Mouse (Mus musculus) left cerebral cortex, postnatal 10 days (tissue): ENCODE results near the gene Nyap2. TPM values are rescaled to one million over a fixed set of nuclear protein-coding genes. Genes with fewer than 3 reads are reported as not detected.
"Not testable (repeated sequence)": the region's sequence is repeated elsewhere in the genome, so short reads cannot be mapped to it uniquely, and the experiment has no call there.

ENCODE experiments used
- DNase-seq, 2 experiments: peaks; one replicate each; pipeline ENCODE4 v3.0.0; 2021 to 2022; ENCODE audit warnings: low spot score in 2 of 2, mixed read lengths in 1 of 2; ENCODE audit errors: extremely low spot score in 1 of 2
- intact Hi-C: fragments of 180-260 bp; cut with DNase I; formaldehyde crosslinking; loops from one replicate; pipeline ENCODE4 v1.15.1; 2025
- total RNA-seq, 2 experiments: library from RNA; stranded (reverse); gene quantifications; 2 replicates each; pipeline ENCODE4 v1.2.3; 2021

Gene Nyap2
- total RNA-seq, 2 experiments from 2014 or later: 49.2 to 52.7 TPM

GRCm38 (mm10) chr1:81172703-81173102 lies 96.0 kb downstream of the Nyap2 start:
- intact Hi-C loops: no loop called here
- DNase-seq: no peak

- DNase-seq: no peak
- intact Hi-C loops: no loop called here
Measured at GRCm38 (mm10) chr1:81173303-81173702, 96.6 kb downstream of the Nyap2 start.

GRCm38 (mm10) chr1:81179725-81180124 lies 103.0 kb downstream of the Nyap2 start:
- intact Hi-C loops: no loop called here
- peak in 1 of 2 experiments; percentile 13 for DNase-seq

DNA sequence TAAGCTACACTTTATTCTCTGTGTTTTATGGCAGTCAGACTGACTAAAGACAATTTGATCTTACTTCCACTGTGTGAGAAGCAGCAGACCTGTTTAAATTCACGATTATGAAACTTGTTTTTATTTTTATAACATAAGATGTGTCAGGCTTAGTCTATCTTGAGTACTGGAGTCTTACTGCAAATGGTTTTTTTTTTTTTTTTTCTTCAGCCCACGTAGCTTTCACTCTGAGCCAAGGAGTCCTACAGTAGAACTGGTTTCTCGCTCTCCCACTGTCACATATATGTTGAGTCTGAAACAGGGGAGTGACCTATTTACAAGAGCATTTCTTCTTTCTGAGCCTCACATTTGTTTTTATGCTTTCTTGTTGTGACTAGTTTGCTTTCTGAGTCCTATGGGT lies 103.9 kb downstream of the Nyap2 start:
- intact Hi-C loops: no loop called here
- DNase-seq: no peak

- intact Hi-C loops: loop anchor here (10.0 kb wide), 1 partner anchor 135 kb away; the partner anchor contains the start of gene Nyap2
- DNase-seq: no peak
Measured at GRCm38 (mm10) chr1:81209536-81209935, 132.8 kb downstream of the Nyap2 start.

DNA sequence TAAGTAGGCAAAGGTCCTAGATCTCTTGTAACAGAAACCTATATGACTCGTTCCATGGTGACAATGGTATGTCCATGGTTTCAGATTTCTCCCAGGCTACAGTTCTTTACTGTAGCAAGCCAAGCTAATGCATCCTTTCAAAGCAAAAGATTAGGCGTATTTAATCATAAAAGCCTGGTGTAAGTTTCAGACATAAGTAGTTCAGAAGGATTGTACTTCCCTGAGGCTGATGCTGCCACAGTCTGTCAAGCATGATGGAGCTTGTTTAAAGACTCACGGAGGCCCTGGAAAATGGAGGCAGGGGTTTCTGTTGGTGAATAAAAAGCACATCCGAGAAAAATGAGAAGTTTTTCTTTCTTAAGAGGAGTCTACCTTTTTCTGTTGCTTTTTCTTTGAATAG lies 134.7 kb downstream of the Nyap2 start:
- intact Hi-C loops: no loop called here
- DNase-seq: no peak

- no peak for DNase-seq
- intact Hi-C loops: no loop called here
Measured at GRCm38 (mm10) chr1:81219790-81220189, 143.0 kb downstream of the Nyap2 start.

- DNase-seq: no peak
- intact Hi-C loops: no loop called here
Measured at GRCm38 (mm10) chr1:81231759-81232406, 155.1 kb downstream of the Nyap2 start.

- DNase-seq, intact Hi-C loops: not testable (repeated sequence)
Measured at GRCm38 (mm10) chr1:81232407-81232789, 155.6 kb downstream of the Nyap2 start.

GRCm38 (mm10) chr1:81248447-81249205 lies 171.9 kb downstream of the Nyap2 start:
- intact Hi-C loops: no loop called here
- no peak for DNase-seq

- DNase-seq: no peak
- intact Hi-C loops: no loop called here
Measured at GRCm38 (mm10) chr1:81250068-81250467, 173.3 kb downstream of the Nyap2 start.

DNA sequence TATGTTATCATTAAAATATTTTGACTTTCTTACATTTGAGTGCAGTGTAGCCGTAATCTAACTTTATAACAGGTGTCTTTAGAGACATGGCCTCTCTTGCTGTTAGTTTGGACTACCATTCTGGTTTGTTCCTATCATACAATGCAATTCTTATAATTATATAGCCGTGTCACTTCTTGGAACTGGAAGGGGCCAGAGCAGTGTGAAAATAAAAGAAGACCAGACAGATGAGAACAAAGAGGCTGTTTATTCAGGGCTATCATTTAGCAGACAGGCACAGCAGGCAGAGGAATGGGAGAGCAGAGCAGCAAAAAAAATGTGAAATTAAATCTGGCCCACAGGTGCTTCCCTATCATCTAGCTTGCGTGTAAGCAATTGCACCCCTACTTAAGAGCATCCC lies 189.7 kb downstream of the Nyap2 start:
- DNase-seq: no peak
- intact Hi-C loops: no loop called here

- peak in 1 of 2 experiments; percentile 31 for DNase-seq
Measured at GRCm38 (mm10) chr1:81280978-81281377, 204.2 kb downstream of the Nyap2 start.

GRCm38 (mm10) chr1:81285633-81286032 lies 208.9 kb downstream of the Nyap2 start:
- DNase-seq: no peak
- intact Hi-C loops: loop anchor here (5.0 kb wide), 1 partner anchor 453 kb away; no protein-coding TSS in a partner anchor

More at GRCm38 (mm10) chr1:81280978-81281377, 204.2 kb downstream of the Nyap2 start:
- intact Hi-C loops: no loop called here

GRCm38 (mm10) chr1:81287088-81287487 lies 210.3 kb downstream of the Nyap2 start:
- intact Hi-C loops: loop anchor here (5.0 kb wide), 1 partner anchor 455 kb away; no protein-coding TSS in a partner anchor
- DNase-seq: peak in 1 of 2 experiments; percentile 16

- intact Hi-C loops: loop anchor here (5.0 to 10.0 kb wide), 3 partner anchors 468 to 1116 kb away; no protein-coding TSS in a partner anchor
- peak in 1 of 2 experiments; percentile 27 for DNase-seq
Measured at GRCm38 (mm10) chr1:81300735-81301134, 224.0 kb downstream of the Nyap2 start.

- intact Hi-C loops: loop anchor here (5.0 to 10.0 kb wide), 3 partner anchors 469 to 1117 kb away; no protein-coding TSS in a partner anchor
Measured at GRCm38 (mm10) chr1:81301661-81302060, 224.9 kb downstream of the Nyap2 start.

GRCm38 (mm10) chr1:81303389-81303788 lies 226.6 kb downstream of the Nyap2 start:
- DNase-seq: no peak
- intact Hi-C loops: loop anchor here (5.0 to 10.0 kb wide), 3 partner anchors 471 to 1119 kb away; no protein-coding TSS in a partner anchor

More at GRCm38 (mm10) chr1:81301661-81302060, 224.9 kb downstream of the Nyap2 start:
- peak; percentile 43 to 53 for DNase-seq

DNA sequence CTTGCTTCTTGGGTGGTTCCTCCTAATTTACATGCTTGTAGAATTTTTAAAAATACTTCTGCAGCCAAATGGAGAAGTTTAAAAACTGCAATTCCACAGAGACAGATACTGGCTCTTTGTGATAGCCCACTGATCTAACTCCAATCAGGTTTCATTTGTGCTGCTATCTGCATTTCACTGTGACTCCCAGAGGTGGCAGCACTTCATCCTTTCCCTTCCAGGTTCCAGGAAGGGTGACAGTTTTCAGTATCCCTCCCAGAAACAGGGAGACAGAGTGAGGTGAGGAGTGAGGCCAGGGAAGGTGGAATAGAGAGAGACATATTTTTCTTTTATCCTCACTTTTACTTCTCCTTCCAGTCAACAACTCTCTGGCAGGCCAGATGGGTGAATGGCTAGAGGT lies 230.7 kb downstream of the Nyap2 start:
- intact Hi-C loops: loop anchor here (10.0 kb wide), 1 partner anchor 1123 kb away; no protein-coding TSS in a partner anchor
- DNase-seq: no peak

- DNase-seq: no peak
- intact Hi-C loops: loop anchor here (10.0 kb wide), 1 partner anchor 1123 kb away; no protein-coding TSS in a partner anchor
Measured at GRCm38 (mm10) chr1:81307934-81308333, 231.2 kb downstream of the Nyap2 start.
